Mouse (Mus musculus): ENCODE measurements at regions not wholly inside any gene's neighbourhood (a gene's known extent, or its start where the extent isn't known, plus 50 kb on each side); places are given as distances from the start of the nearest gene placed in this dataset.

- no peaks in the 10 kb centered on the region for H3K27me3 ChIP-seq
- ATAC-seq (ENCODE audit: low FRiP score) = no peak
- no peak overlapping the region for H3K9ac ChIP-seq
- H3K36me3 ChIP-seq = no peaks in the 10 kb centered on the region
- no peak overlapping the region for H3K27ac ChIP-seq
- no peak overlapping the region for H3K4me2 ChIP-seq
- H3K4me3 ChIP-seq = no peak overlapping the region
- H3K9me3 ChIP-seq = no peaks in the 10 kb centered on the region
- H3K4me1 ChIP-seq (replicated peaks) = no peaks in the 10 kb centered on the region
- WGBS = 75% methylated on average over 1 of the region's 1 CpGs
Observed at GRCm38 (mm10) chr6:26490321-26490720, 681.3 kb upstream of the Pot1a start.

GRCm38 (mm10) chr6:26484451-26484850, 675.4 kb upstream of the Pot1a start:
- no peak for ATAC-seq (ENCODE audit: low FRiP score)
- H3K27me3 ChIP-seq = no peaks in the 10 kb centered on the region
- WGBS = 96% methylated on average over 1 of the region's 1 CpGs

DNA sequence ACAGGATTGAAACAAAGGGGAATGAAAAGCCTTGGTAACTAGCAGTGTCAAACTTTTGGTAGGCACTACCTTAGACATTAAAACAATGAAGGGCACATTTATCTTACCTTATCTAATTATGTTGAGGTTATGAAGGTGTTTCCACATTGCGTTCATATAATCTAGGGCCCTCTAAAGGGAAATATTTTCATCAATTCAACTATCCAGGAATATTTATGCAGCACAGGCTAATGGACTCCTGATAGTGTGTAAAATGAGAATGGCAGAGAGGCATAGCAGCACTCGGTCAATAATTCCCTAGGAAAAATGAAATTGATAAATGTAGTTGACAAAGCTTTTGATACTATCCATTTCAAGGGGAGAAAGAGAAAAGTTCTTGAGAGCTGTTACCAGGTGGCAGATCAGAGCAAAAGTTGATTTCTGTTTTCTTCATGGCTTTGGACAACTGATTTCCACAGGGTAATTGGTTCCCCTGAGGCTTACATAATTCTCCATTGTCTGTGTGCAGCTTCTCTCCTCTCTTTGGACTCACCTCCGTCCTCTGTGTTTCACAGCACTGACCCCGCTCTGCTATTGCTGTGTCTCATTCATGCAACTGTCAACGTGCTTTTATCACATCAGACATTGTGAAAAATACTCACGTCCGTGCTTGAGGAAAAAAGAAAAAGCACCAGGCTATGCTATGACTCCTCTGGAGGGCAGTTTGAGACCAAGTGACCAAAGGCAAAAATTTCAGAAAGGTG, 632.3 kb upstream of the Pot1a start:
- no peak overlapping the region for H3K27ac ChIP-seq
- no peaks in the 10 kb centered on the region for H3K27me3 ChIP-seq
- whole genome bisulfite sequencing = 18% methylated on average over 7 of the region's 7 CpGs
- no peak overlapping the region for H3K4me3 ChIP-seq
- ATAC-seq (ENCODE audit: low FRiP score) = peak; percentile 57; the same call in 1 of the 2 replicates
- H3K4me2 ChIP-seq = no peak overlapping the region
- no peak overlapping the region for H3K9ac ChIP-seq
- no peaks in the 10 kb centered on the region for H3K9me3 ChIP-seq
- peaks cover 14% of the 10 kb centered on the region for H3K4me1 ChIP-seq (replicated peaks)
- no peaks in the 10 kb centered on the region for H3K36me3 ChIP-seq

More at GRCm38 (mm10) chr6:26484451-26484850, 675.4 kb upstream of the Pot1a start:
- Histone ChIP-seq H3K36me3 (no peaks in the 10 kb centered on the region), H3K9ac (no peak overlapping the region), H3K4me2 (no peak overlapping the region), H3K4me1 (replicated peaks) (no peaks in the 10 kb centered on the region), H3K4me3 (no peak overlapping the region), H3K27ac (no peak overlapping the region), H3K9me3 (no peaks in the 10 kb centered on the region)

DNA sequence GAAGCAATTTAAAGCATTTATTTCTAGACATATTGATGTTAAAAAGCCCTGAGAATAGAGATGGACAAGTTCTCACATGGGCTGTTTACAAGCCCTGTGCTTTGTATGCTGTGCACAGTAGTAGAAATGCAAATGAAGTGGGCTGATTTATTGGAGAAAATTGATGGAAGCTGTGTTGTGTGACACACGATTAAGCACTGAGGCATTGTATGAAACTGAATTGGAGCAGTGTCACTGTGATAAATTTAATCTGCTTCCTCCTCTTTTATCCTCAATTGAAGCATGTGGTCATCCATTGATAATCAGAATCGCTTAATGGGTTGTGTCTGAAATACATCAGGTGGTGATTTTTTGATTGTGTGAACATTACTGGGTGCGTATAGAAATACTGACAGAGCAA, 631.4 kb upstream of the Pot1a start:
- no peak overlapping the region for H3K27ac ChIP-seq
- H3K36me3 ChIP-seq = no peaks in the 10 kb centered on the region
- no peaks in the 10 kb centered on the region for H3K9me3 ChIP-seq
- H3K4me2 ChIP-seq = peak overlapping the region; percentile 6; the same call in 1 of the 2 replicates
- H3K27me3 ChIP-seq = no peaks in the 10 kb centered on the region
- ATAC-seq (ENCODE audit: low FRiP score) = peak; percentile 90
- no peak overlapping the region for H3K4me3 ChIP-seq
- WGBS = 20% methylated on average over 3 of the region's 3 CpGs
- peaks cover 14% of the 10 kb centered on the region for H3K4me1 ChIP-seq (replicated peaks)
- no peak overlapping the region for H3K9ac ChIP-seq

All from hindbrain, embryonic 13.5 days (tissue).